Mouse (Mus musculus) CD4-positive, CD25-positive, alpha-beta regulatory T cell, adult 4 months (primary cell): Measurements from ENCODE around the gene Pitpnm2. TPM values are rescaled to one million over a fixed set of nuclear protein-coding genes. Genes with fewer than 3 reads are reported as not detected.

Experiments
- ATAC-seq: one replicate; pipeline ENCODE4 v1.8.0; 2017
- polyA plus RNA-seq, 2 experiments: library from polyadenylated mRNA; unstranded; fragments of 100-300 nt; shearing (Covaris generic); gene quantifications; one replicate each; pipeline ENCODE4 v1.2.1; 2017

Pitpnm2 gene
- polyA plus RNA-seq, 2 experiments from 2014 or later = 9.3 to 11.5 TPM

DNA sequence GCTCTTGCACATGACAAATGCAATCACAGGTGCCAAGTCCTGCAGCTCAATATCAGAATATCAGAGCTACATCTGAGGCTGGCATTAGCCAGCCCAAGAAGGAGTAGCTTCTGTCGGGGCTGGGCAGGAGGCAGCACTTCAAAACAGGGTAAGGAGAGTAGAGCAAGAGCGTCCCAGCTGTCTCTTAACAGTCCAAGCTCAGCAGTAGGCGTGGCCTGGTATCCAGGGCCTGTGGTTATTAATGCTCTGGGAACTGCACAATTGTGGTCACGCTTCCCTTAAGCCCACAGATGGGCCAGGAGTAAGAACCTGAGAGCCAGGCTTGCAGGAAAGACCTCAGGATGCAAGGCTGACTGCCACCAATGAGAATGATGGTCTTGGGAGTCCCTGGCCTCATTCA, 74.4 kb downstream of the Pitpnm2 start:
- ATAC-seq = no peak

DNA sequence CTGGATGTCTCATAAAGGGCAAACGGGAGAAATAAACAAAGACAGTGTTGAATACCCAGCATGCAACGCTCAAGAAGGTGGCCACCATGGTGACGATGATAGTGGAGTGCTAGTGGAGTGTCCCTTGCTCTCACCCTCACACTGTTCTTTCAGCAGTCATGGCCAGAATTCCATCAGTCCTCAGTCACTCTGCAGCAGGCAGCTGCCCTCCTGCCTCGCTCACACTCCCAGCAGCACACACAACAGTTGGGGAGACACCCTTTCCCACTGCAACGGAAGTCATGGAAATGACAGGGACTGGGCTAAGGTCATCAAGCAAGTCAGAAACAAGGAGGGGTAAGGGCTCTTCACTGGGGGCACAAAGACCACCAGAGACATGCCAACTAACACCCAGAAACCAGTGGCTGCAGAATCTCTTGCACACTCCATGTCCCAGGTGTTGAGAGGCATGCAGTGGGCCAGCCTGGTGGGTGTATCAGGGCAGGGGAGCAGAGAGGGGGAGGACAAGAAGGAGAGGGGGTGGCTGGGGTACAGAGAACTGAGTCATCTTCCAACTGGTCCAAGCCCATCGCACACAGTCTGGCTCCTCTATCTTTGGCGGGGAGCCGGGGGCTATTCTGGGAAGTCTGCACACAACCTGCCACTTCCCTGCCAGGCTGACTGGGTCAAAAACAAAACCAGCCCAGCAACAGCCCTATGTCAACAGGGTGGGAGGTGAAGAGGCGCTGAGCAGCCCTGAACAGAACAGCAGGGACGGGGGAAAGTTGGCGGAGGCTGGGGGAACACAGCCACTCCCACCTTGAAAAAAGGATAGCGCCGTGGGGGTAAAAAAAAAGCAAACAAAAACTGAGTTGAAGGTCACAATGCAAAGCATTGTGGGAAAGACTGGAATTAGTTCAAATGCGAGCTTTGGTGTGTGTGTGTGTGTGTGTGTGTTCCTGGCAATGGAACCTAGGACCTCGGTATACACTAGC, 76.3 kb downstream of the Pitpnm2 start:
- no peak for ATAC-seq

DNA sequence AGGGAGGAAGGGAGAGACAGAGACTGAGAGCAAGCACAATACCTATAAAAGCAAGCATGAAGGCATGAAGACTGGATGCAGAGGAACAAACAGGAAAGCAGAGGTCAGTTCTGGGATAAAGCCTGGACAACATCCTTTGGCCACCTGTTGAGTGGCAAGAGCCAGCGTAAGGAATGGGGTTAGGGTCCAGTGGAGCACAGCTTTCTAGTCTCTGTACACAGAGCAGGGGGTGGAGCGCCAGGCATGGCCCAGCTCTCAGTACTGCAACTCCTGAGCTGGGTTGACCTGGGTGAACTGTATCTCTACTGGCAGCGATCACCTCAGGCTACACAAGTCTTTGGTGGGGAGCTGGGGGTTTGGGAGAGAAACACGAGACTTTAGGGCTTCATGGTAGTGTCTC, 77.3 kb downstream of the Pitpnm2 start:
- no peak for ATAC-seq

DNA sequence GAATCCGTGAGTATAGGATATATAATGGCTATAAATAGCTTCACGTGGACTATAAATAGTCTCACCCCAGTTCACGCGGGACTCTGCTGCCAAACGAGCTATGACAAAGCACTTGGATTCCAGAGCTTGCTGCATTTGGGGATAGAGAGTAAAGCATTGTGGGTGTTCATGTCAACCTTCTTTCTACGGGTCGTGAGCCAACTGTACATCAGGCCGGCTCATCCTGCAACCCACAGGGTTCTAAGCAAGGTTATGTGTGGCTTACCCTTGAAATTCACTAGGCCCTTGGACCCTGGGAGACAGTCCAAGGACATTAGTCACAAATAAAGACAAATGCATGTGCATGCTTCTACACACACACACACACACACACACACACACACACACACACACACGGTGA, 77.8 kb downstream of the Pitpnm2 start:
- no peak for ATAC-seq

DNA sequence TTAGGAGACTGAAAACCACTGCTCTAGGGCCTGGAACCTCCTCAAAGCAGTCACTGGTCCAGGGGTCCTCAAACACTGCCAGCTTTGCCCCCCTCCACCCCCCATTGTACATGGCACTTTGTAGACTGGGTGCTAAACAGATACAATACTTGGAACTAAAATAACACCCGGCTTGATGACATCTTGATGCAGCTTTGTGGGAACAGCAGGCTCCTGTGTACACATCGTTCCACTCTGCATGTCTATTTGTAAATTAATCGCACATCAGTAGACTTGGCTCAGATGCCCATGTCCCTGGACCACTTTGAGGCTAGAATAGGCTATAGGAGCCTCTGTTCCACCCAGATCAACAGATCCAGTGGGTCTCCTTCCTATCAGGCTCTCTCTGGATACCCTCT, 80.3 kb downstream of the Pitpnm2 start:
- ATAC-seq = no peak

DNA sequence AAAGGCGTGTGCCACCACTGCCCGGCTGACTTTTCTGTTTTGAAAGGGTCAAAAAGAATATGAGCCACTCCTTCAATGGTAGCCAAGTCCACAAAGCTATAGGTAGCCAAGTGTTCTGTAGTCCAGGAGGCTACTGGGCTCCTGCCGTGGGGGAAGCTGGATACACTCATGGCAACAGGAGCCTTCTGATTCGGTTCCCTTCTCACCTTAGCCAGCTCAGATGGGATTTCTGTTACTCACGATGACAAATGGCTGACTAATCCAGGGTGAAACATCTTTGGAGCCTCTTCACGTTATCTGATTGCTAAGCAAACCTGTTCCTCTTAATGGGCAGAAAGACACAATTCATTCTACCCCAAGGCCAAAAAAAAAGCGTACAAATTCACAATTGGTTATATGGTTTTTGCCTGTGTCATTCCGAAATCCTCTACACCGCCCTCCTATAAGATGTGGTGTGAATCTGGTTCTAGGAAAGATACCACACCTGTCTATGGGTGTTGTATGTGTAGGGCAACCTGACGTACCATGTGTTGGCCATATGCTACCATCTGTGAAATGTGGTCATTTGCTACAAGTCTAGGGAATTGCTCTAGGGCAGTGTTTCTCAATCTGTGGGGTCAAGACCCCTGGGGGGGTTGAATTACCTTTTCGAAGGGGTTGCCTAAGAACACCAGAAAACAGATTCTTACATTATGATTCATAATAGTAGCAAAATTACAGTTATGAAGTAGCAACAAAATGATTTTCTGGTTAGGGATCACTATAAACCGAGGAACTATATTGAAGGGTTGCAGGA, 80.9 kb downstream of the Pitpnm2 start:
- no peak for ATAC-seq

DNA sequence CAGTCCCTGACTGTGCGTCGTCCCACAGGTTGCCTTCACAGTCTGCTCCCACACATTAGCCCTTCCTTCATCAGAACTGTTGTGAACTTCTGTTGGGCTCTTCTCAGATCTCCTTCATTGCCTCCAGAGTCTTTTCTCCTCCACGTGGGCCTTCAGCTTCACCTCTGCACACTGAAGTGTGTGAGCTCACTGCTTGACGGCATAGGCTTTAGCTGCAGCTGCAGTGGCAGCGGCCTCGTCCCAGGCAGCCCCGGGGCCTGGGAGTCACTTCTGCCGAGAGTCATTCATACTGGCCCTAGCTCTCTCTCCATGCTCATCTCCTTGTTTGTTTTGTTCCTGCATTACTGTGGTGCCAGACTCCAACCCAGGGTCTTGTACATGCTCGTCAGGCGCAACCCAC, 81.9 kb downstream of the Pitpnm2 start:
- ATAC-seq = no peak

DNA sequence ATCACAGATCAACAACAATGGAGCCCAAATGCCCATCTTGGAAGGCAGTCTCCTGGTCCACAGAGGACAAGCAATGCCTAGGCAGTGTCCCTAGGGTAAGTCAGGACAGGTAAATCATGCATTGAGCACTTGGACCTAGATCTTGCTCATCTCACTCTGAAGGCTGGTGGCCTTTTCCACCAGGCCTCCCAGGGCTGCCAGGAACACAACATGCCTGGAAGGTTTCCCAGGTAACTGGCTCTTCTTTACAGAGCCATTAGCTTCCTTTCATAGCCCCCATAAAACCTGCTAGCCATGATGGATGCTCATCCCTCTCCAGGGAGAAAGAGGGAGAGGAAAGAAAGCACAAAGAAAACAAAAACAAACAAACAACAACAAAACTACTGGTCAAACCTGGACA, 82.8 kb downstream of the Pitpnm2 start:
- ATAC-seq = no peak

DNA sequence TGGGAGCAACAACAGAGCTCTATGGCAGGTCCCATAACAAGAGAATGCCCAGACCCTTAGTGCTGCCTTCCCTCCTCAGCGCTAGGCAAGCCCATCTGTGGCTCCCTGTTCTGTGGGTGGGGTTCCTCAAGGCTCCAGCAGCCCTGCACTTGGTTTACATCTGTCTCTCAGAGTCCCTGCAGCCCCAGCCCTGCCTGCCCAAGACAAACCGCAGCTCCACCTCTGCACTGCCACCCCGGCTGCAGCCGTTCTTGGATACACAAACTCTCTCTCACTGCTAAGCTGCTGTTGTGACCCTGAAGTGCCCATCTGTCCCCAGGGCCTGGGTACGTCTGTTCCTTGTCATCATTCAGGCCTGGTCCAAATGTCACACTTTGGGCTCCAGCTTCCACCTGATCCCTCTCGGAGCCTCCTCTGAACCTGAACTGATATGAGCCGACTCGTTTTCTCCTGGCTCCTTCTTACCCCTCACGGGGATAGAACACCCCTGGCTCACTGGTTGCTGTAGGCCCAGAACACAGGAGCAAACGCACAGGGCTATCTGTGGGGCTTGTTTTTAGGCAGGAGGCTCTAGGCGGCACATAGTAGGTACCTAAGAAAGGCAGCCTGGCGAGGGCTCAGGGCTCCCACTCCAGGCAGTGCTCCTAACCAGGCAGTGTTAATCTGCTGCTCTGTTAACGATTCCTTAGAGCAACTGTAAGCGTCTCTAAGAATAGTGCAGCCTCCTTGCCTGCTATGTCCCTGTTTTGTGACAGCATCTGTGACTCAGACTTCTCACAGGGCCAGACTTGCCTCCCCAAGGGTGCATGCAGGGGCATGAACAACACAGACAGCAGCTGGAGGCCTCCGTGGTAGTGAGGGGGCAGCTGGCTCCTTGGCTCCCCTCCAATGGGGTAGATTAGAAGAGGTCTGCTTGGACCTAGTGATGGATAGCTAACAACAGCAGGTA, 83.7 kb downstream of the Pitpnm2 start:
- peak; percentile 59 for ATAC-seq

DNA sequence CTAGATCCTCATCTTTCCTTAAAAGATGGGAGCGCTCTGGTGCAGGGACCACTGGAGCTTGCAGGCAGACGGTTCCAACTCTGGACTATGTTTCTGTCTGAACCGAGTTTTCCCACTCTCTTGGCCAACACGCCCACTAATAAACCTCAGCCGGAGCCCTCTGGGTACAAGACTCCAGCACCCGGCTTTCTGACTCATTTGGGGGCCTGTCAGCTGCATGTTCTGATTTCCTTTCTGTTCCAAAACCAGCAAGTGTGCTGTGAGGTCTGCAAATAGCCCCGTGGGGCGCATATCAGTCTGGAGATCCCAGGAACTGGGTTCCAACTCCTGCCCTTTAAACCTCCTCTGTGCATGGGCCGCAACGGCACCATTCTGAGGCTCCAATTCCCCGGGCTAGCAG, 86.1 kb downstream of the Pitpnm2 start:
- ATAC-seq = no peak

DNA sequence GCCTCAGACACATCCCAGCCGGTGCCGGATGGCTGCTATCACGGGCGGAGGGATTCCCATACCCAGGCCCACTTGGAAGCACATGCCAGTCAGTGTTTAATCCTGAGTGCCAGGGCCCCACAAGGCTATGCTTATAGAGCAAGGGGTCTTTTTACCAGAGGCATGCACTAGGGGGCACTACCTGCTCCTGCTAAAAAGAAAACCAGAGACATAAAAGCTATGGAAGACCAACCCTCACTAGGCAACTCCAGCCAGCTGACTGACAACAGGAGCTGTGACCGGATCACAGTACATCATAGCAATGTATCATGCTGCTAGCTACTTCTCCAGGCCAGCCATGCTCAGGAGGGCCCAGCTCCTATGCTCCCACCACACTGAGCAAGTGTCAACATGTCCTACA, 87.0 kb downstream of the Pitpnm2 start:
- ATAC-seq = peak; percentile 70

DNA sequence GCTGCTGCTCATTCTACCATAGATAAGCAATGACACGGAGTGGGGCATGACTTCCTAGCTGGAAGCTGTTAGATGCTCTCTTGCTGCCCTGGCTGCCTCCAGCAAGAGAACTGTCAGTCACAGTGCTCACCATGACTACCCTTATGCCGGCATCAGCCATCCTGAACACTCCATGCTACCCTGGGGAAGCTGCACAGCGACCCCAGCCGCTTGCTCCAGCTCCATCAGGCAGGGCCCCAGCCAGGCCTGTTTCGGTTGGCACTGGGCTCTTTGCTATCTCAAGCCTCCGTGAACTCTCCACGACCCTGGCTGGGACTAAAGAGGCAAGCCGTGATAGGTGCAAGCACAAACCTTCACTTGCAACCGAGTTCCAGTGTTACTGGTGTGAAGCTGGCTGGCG, 87.7 kb downstream of the Pitpnm2 start:
- no peak for ATAC-seq

DNA sequence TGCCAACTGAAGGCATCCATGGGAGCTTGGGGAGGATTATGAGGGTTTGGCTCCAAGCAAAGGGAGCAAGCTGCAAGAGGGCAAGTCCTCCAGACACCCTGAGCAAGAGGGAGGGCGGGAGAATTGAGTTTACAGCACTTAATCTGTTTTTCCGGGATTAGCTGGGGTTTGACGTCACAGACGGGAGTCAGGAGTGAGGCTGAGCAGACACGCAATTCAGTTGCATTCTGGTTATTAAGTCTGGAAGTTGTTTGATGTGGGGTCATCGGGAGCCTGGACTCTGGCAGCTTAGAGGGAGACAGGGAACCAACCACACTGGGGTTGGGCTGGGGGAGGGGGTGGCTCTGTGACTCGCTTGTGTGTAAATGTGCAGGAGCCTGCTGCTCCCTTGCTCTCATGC, 90.1 kb downstream of the Pitpnm2 start:
- ATAC-seq = no peak

DNA sequence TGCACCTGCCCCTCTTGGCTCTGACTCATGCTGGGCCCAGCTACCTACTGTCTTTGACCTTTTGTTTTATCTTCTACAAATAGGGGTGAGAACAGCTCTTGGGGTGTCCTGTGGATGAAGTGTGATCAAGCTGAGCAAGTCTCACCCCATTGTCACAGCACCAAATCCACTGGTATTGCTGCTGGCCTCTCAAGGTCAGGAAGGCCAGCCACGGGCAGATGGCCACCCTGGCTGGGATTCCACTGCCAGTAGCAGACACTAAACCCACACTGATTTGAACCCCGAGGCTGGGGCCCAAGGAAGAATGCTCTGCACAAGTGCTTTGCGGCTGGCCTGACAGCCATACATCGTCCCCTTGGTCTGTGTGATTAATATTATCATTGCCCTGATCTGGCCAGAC, 91.3 kb downstream of the Pitpnm2 start:
- no peak for ATAC-seq

DNA sequence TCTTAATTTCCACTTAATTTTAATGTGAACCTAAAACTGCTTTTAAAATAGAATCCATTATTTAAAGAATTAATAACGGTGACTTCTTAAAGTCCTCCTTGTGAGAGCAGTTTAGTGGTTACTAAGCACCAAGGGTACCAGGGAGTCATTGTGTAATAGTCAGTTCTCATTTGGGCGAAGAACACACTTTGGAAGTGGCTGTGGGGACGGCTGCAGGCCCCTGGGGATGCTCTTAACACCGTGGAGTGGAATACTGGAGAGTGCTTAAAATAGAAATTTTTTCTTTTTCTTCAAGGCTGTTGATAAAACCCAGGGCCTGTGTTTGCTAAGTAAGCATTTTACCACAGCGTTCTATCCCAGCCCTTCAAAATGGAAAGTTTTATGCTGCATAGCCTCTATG, 93.6 kb downstream of the Pitpnm2 start:
- no peak for ATAC-seq

DNA sequence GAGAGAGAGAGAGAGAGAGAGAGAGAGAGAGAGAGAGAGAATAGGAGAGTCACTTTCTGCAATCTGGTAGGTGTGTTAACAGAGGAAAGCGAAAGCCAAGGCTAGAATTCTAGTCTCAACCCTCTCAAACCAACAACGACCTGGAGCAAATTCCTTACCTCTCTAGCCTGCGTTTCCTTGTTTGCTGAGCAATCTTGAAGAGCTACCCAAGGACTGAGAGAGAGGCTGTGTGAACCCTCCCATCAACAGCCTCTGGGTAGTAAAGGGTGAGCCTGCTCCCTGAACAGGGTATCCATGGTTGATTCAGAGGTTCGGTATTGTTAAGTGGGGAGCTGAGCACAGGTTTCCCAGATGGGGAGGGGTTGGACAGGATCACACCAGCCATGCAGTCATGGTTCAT, 96.8 kb downstream of the Pitpnm2 start:
- ATAC-seq = no peak

DNA sequence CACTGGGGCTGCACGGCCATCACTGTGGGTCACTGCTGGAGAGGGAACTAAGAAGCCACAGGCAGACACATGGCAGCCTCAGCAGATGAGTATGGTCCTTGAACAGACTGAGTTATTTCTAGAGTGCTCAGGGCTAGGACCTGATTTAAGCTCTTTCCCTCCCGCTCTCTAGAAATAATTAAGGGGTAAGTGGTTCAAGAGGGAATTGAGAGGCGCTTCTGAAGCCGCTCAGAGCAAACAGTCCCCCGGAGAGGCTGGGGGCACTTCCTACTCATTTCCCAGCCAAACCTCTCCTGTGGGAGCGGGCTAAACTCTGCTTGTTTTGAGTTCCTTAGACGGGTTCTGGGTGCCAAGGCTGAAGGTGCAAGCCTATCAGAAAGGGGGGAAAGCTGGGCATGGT, 98.7 kb downstream of the Pitpnm2 start:
- ATAC-seq = no peak

DNA sequence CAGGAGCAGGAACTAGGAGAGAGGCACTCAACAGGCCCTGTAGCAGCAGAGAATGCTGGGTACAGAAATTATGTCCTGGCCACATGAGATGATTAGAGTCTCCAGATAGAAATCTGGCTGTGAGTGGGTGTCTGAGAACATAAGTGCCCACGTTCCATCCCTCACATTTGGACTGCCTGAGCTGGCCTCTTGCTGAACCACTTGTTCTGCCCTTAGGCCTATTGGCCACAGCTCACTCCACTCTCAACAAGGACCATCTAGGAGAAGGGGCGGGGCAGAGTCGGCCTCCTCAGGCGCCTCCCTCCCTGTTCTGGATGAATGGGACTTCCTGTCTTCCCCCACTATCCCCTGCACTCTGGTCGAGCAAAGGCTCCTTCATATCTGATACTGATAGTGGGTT, 100.5 kb downstream of the Pitpnm2 start:
- ATAC-seq = no peak

DNA sequence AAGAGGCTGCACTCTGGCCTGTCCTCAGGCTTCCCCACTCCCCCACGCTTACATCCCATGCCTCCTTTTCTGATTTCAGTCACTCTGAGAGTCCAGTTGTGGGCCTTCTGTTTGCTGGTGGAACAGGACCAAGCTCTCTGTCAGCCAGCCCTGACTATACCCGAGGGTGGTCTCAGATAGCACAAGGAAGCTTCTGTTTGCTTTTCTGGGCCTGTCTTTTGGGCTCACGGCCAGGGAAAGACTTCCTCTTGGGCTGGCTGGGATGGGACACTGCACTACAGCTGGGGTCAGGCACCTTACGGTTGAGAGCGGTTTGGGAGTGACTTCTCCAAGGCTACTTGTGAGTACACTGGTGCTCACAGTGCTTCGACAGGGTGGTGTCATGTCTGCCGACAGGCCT, 111.5 kb downstream of the Pitpnm2 start:
- ATAC-seq = no peak

DNA sequence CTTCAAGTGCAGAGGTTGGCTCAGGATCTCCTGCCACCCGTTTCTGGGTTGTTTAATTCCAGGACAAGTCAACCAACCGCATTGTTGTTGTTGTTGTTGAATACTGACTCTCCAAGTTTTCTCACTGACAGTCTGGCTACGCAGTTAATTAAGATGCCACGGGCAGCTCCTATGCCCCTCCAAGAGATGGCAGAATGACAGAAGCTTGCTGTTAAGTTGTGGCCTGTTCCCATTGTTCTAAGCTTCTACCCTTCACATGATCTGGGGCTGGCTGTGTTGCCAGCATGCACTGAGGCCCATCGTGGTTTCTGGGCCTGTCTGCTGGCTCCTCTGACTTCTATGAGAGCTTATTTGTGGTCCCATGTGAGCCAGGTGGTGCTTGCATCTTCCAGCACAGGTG, 115.3 kb downstream of the Pitpnm2 start:
- no peak for ATAC-seq

DNA sequence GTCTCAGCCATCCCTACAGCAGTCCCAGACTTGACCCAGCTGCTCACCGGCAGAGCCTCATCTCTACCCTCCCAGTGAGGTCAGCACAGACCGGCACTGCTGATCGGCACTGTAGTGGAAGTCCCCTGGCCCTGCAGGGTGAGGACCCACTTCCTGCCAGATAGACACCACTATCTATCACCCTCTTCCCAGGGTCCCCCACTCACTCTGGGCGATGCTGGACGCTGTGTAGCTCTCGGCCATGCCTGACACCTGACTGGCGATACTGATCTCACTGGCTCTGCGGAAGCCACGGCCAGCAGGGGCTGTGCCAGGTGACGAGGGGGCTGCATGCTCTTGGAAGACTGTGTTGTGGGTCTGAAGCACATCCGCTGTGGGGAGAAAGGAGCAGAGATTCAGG, 124.5 kb downstream of the Pitpnm2 start:
- no peak for ATAC-seq

DNA sequence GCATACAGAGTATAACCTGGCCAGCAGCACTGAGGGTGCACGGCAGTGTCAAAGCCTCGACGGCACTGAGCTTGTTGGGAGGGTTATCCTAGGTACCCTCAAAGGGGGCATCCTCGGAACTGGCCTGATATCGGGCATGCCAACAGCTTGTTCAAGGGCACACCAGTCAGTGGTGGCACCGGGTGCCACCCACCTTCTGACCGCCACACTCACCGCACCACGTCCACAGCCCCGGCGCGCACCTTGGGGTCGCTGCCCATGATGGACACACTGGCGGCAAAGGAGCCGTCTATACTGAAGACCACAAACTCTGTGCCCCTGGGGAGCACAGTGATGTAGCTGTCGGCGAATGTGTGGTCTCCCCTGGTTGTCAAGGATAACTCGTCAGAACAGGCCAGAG, 127.2 kb downstream of the Pitpnm2 start:
- ATAC-seq = no peak

DNA sequence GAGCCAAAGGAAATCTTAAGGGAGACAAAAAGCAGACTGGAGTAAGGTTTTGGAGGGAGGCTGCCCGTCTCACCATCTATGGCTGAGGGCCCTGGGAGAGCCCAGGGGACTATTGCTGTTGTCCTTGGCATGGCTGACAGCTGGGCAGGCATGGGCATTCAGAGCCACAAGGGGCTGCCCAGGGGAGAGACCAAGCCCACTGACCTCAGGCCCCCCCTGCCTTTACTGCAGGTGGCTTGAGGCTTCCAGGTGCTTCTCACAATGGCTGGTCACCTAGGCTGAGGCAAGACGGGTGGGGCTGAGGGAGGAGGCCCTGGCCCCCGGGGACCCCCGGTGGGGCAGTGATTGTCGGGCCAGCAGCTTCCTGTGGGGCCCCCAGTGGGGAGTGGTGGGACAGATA, 130.4 kb downstream of the Pitpnm2 start:
- no peak for ATAC-seq
